Mouse (Mus musculus): Measurements from ENCODE around the gene Cd300lf.

Cd300lf gene

GRCm38 (mm10) chr11:115160883-115161577, 27.2 kb upstream of the Cd300lf start:
- no peak for DNase-seq (ENCODE audit: low read depth, low spot score)

GRCm38 (mm10) chr11:115160016-115160797, 26.4 kb upstream of the Cd300lf start:
- peak; percentile 61 for DNase-seq (ENCODE audit: low read depth, low spot score)

GRCm38 (mm10) chr11:115157933-115158719, 24.3 kb upstream of the Cd300lf start:
- no peak for DNase-seq (ENCODE audit: low read depth, low spot score)

- no peak for DNase-seq (ENCODE audit: low read depth, low spot score)
Observed at GRCm38 (mm10) chr11:115155053-115155634, 21.4 kb upstream of the Cd300lf start.

GRCm38 (mm10) chr11:115153699-115154292, 20.0 kb upstream of the Cd300lf start:
- DNase-seq (ENCODE audit: low read depth, low spot score), result no peak

GRCm38 (mm10) chr11:115153088-115153487, 19.3 kb upstream of the Cd300lf start:
- no peak for DNase-seq (ENCODE audit: low read depth, low spot score)

GRCm38 (mm10) chr11:115151755-115152429, 18.1 kb upstream of the Cd300lf start:
- no peak for DNase-seq (ENCODE audit: low read depth, low spot score)

GRCm38 (mm10) chr11:115150741-115151254, 17.0 kb upstream of the Cd300lf start:
- DNase-seq (ENCODE audit: low read depth, low spot score), result no peak

GRCm38 (mm10) chr11:115147813-115148212, 14.0 kb upstream of the Cd300lf start:
- DNase-seq (ENCODE audit: low read depth, low spot score), result no peak

- no peak for DNase-seq (ENCODE audit: low read depth, low spot score)
Observed at GRCm38 (mm10) chr11:115141970-115142369, 8.2 kb upstream of the Cd300lf start.

GRCm38 (mm10) chr11:115138597-115139262, 4.9 kb upstream of the Cd300lf start:
- no peak for DNase-seq (ENCODE audit: low read depth, low spot score)

- no peak for DNase-seq (ENCODE audit: low read depth, low spot score)
Observed at GRCm38 (mm10) chr11:115131768-115132381, 1.9 kb downstream of the Cd300lf start.

GRCm38 (mm10) chr11:115129508-115130126, 4.2 kb downstream of the Cd300lf start:
- no peak for DNase-seq (ENCODE audit: low read depth, low spot score)

GRCm38 (mm10) chr11:115128483-115128882, 5.3 kb downstream of the Cd300lf start:
- no peak for DNase-seq (ENCODE audit: low read depth, low spot score)

GRCm38 (mm10) chr11:115119409-115119808, 14.4 kb downstream of the Cd300lf start:
- no peak for DNase-seq (ENCODE audit: low read depth, low spot score)

- no peak for DNase-seq (ENCODE audit: low read depth, low spot score)
Observed at GRCm38 (mm10) chr11:115112196-115112595, 21.6 kb downstream of the Cd300lf start.

- no peak for DNase-seq (ENCODE audit: low read depth, low spot score)
Observed at GRCm38 (mm10) chr11:115110271-115110670, 23.5 kb downstream of the Cd300lf start.

GRCm38 (mm10) chr11:115108176-115108575, 25.6 kb downstream of the Cd300lf start:
- no peak for DNase-seq (ENCODE audit: low read depth, low spot score)

GRCm38 (mm10) chr11:115107403-115107916, 26.3 kb downstream of the Cd300lf start:
- DNase-seq (ENCODE audit: low read depth, low spot score), result no peak
